Mouse (Mus musculus): ENCODE results near the gene P2ry12.

DNA sequence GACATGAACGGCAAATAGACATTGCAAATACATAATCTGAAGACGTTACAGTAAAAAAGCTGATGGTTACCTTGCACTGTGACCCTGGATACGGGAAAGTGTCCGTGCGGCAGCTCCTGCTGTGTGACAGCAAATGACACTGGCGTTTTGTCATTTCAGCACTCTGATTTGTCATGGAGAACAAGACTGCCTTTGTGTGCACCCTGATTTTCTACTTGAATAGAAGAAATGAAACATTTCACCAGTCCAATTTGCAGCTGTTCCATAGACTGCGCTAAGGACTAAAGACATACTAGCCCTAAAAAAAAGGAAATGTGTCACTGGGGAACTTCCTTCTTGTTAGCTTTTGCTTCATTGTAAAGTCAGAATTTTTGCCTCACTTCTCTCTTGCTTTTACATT is at the start of gene P2ry12:
- TF ChIP-seq CEBPB (IDR thresholded peaks at IDR 0.05; ENCODE audit: insufficient read depth, poor library complexity, severe bottlenecking) (no peak), USF1 (IDR thresholded peaks at IDR 0.05; ENCODE audit: low read depth) (no peak), MYOG (IDR thresholded peaks at IDR 0.05; ENCODE audit: control insufficient read depth in 1 of 3, insufficient read depth in 1 of 3, insufficient read length in 2 of 3, low read depth in 2 of 3) (no peak), POLR2A (IDR thresholded peaks at IDR 0.05; ENCODE audit: insufficient read length, low read depth) (no peak), REST (IDR thresholded peaks at IDR 0.05; ENCODE audit: insufficient read depth, insufficient read length) (no peak), SRF (IDR thresholded peaks at IDR 0.05; ENCODE audit: control insufficient read depth, insufficient read length, low read depth) (no peak), E2F4 (IDR thresholded peaks at IDR 0.05; ENCODE audit: insufficient read depth) (no peak), MAX (IDR thresholded peaks at IDR 0.05; ENCODE audit: low read depth) (no peak), POLR2AphosphoS2 (IDR thresholded peaks at IDR 0.05; ENCODE audit: insufficient read length, low read depth) (no peak), TCF12 (IDR thresholded peaks at IDR 0.05; ENCODE audit: insufficient read depth, poor library complexity, severe bottlenecking) (no peak), MYOD1 (IDR thresholded peaks at IDR 0.05; ENCODE audit: control insufficient read depth in 1 of 3, insufficient read length in 2 of 3, low read depth in 2 of 3) (no peak), TCF3 (IDR thresholded peaks at IDR 0.05; ENCODE audit: insufficient read length, low read depth) (no peak)
